Mouse (Mus musculus) lung, postnatal 25 days (tissue): ENCODE data around the gene Ap4s1.
"Not testable (repeated sequence)": the region's sequence is repeated elsewhere in the genome, so short reads cannot be mapped to it uniquely, and the experiment has no call there.

Experiments
- DNase-seq: peaks from one replicate; pipeline ENCODE4 v3.0.0; 2022; ENCODE audit warnings: low spot score

Ap4s1 gene

GRCm38 (mm10) chr12:51690893-51691844 lies at the start of gene Ap4s1:
TSS of gene Ap4s1 (plus strand) at chr12:51691033.
- peak; percentile 66 for DNase-seq

- DNase-seq, result peak; percentile 24
Observed at GRCm38 (mm10) chr12:51641871-51642270, 49.0 kb upstream of the Ap4s1 start.

DNA sequence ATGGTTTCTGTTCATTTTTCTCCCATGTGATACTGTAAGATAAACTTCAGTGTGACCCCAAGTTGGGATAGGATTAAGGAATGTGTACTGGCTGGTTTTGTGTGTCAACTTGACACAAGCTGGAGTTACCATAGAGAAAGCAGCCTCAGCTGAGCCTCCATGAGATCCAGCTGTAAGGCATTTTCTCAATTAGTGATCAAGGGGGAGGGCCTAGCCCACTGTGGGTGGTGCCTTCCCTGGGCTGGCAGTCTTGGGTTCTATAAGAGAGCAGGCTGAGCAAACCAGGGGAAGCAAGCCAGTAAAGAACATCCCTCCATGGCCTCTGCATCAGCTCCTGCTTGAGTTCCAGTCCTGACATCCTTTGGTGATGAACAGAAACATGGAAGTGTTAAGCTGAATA lies 41.4 kb upstream of the Ap4s1 start:
- DNase-seq, result not testable (repeated sequence)

- no peak for DNase-seq
Observed at GRCm38 (mm10) chr12:51655944-51656465, 34.8 kb upstream of the Ap4s1 start.

DNA sequence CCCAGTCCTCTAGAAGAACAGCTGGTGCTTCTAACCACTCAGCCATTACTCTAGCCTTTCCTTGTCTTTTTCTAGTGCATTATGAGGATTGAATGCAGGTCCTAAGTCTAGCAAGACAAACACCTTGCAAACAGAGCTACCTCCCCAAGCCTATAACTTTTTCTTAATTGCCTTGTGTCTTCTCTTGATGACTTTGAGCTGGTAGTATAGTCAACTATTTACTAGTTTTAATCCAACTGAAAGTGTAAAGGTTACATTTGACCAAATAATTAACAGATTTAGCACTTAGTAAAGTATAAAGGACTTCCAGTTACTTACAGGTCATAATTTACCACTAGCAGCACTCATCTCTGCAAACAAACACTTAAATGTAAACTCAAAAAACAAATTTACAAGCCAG lies 27.8 kb upstream of the Ap4s1 start:
- DNase-seq, result no peak

GRCm38 (mm10) chr12:51663908-51664307 lies 26.9 kb upstream of the Ap4s1 start:
- DNase-seq, result no peak

DNA sequence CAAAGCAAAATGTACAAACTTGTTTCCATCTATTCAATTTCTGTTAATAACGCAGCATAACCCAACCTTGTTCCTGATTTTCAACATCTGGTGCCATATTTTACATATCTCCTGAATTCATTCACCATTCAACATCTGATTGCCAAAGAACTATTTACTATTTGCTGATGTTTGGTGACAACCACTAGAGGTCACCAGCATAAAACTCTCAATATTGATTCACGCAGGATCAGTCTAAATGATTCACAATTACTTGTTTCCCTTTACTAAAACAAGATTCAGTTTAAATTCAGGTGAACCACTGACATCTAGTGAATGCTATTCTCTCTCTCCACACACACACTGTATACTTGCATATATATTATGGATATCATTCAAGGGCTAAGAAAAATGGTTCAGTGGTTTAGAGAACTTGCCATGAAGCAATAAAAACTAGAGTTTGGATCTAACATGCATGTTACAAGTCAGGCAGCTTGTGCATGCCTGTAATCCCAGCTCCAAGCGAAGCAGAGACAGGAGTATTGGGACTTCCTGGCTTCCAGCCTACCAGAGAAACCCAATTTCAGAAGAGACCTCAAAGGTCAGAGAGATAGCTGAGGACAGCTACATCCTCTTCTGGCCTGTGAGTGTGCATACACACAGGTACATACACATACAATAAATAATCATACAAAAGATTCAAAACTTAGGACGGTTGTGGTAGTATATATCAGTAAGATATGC lies 24.0 kb upstream of the Ap4s1 start:
- DNase-seq, result peak; percentile 33

GRCm38 (mm10) chr12:51671231-51671891 lies 19.5 kb upstream of the Ap4s1 start:
- DNase-seq, result no peak

DNA sequence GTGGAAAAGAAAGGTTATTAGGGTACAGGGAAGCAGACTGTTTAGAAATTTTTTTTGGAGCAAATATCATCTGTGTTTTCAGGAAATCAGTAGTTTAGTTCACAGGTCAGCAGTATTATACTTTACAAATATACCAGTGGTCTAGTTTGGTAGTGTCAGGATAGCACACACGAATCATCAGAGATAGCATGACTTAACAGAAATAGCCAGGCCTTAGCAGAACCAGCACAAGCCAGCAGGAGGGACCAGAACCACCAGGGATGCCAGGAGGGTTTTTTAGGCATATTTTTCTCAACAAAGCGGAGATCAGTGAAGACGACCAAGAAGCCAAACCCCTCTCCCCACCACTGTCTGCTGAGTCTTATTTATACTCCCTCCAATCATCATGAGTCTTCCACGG lies 17.6 kb upstream of the Ap4s1 start:
- DNase-seq, result no peak

GRCm38 (mm10) chr12:51676442-51676841 lies 14.4 kb upstream of the Ap4s1 start:
- no peak for DNase-seq

DNA sequence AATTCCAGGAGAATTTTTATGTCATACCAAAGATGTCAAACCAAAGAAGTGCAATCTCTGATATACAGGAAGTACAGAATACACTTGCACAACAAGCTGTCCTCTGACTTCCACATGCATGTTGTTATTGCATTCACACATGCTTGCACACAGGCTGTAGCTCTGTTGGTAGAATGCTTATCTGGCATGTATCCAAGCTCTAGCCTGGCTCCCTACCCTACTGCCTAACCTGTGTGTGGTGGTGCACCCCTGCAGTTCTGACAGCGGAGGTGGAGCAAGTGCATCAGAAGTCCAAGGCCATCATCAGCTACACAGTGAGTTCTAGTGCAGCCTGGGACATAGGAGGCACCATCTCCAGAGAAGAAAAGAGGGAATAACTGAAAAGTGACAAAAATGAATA lies 12.0 kb upstream of the Ap4s1 start:
- no peak for DNase-seq

- DNase-seq, result no peak
Observed at GRCm38 (mm10) chr12:51688546-51688945, 2.3 kb upstream of the Ap4s1 start.

DNA sequence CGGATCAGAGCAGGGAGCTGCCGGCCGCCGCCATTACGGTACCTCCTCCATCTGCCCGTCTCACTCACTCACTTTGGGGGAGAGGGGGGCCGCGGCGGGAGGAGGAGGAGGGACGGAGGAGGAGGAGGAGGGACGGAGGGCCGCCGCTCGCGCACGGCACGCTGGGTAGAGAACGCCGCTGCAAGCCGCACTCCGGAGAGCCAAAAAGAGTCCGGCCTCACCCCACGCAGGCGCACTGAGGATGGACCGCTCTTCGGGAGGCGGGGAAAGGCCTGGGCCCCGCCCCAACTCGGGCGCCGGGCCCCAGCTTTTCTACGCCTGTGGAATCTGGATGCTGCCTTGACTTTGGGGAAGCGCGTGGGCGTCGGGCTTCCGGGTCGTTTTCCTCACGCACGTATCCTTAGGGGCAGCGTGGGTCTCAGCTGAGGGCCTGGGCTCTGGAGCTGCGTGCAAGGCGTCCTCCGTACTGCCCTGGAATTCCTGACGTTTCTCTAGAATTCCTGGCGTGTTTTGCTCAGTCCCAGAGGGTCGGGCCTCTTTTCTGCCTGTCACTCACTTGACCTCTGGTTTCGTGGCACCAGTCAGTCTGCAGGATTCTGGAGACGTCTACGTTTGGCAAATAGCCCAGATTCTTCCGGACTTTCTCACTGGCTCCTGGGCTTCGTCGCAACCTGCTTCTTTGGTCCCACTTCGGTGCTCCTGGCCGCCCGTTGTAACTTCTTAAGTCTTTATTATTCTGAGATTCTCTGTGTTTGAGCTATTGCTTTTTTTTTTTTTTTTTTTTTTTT lies 1.2 kb downstream of the Ap4s1 start, which contains the start of gene Strn3:
Strn3 (minus strand) TSS at position 53 of the 788 bp plus-strand sequence.
- peak; percentile 97 for DNase-seq

GRCm38 (mm10) chr12:51692870-51693269 lies 2.0 kb downstream of the Ap4s1 start:
- DNase-seq, result not testable (repeated sequence)

DNA sequence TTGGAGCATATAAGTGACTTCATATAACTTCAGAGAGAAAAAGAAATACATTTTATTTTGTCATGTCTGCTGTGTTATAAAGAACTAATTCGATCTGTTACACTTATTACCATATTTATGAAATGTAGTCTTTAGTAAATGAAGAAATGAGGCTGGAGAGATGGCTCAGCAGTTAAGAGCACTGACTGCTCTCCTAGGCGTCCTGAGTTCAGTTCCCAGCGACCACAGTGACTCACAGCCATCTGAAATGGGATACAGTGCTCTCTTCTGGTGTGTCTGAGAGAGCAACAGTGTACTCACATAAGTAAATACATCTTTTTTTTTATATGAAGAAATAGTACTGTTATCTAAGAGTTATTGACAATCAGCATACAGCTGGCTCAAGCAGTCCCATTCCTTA lies 2.6 kb downstream of the Ap4s1 start:
- DNase-seq, result no peak

GRCm38 (mm10) chr12:51694096-51694495 lies 3.3 kb downstream of the Ap4s1 start:
- DNase-seq, result no peak

GRCm38 (mm10) chr12:51694966-51695365 lies 4.1 kb downstream of the Ap4s1 start:
- DNase-seq, result no peak

DNA sequence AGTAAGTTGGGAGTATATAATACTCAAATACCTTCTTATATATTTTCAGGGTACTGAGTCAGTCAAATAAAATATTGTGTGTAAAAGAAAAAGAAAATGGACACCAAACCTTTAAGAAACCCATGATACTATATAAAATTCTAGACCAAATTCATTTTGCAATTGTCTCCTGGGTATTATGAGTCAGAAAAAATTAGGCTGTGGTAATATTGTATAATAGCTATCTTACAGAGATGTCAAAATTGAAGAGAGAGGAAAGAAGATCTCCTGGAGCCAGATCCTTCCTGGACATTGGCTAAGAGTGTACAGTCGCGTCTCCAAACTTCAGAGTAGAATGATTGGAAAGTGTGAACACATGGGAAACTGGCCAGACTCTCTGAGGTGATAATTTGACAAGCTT lies 5.3 kb downstream of the Ap4s1 start:
- no peak for DNase-seq

DNA sequence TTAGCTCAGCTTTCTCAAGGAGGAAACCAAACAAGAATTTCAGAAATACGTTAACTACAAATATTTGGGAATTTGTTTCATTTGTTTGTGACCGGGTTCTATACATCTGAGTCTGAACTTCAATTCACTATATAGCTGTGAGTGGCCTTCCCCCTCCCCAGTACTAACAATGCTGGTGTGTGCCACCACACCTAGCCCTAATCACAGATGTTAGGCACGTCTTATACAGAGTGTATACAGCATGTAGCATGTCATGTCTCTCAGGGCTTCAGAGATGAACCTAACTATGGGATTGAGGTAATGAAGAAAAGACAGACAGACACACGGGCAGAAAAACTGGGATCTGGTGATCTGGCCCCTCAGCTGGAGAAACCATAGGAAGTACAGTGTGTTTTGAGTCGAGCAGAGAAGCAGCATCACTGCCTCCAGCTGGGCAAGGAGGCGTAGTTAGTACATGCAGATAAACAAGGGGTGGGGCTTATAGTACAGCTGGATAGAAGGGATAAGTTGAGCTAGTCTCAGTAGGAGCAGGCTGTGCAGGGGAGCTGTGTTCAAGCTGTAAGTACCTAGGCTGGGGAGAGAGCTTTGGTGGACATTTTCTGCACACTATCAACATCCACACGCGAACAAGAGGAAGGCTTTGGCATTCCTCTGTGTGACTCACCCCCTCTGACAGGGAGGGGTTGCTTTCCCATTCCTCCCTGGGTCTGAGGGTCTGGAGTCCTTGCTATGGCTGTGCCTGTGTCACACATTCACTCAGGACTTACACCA lies 9.0 kb downstream of the Ap4s1 start:
- DNase-seq, result no peak

DNA sequence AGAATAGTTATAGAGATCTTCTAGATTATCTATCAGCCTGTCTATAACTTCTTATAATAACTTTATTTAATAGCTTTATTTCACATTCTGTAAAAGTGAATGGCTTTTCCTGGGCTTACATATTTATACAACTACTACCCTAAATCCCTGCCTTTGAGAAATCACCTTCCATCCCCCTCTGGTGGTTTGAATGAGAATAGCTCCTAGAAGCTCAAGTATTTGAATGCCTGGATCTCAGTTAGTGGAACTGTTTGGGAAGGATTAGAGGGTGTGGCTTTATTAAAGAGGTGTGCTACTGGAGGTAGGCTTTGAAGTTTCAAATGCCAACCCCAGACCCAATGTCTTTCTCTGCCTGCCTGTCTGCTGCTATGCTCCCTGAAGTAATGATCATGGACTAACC lies 10.9 kb downstream of the Ap4s1 start:
- no peak for DNase-seq

GRCm38 (mm10) chr12:51703859-51704258 lies 13.0 kb downstream of the Ap4s1 start:
- no peak for DNase-seq
